Mouse (Mus musculus): ENCODE results near the gene Taar7a. TPM values are rescaled to one million over a fixed set of nuclear protein-coding genes. Genes with fewer than 3 reads are reported as not detected.
A peak's percentile ranks its signal among the peaks of the same experiment; 100 is the strongest.

Taar7a gene
- polyA plus RNA-seq, 1 experiment from 2014 or later = not detected

GRCm38 (mm10) chr10:23986419-23986818, 6.9 kb downstream of the Taar7a start:
- Histone ChIP-seq H3K27ac (ENCODE audit: low read length) (no peak overlapping the region), H3K36me3 (ENCODE audit: control insufficient read depth, insufficient read depth) (no peaks in the 10 kb centered on the region), H3K4me3 (ENCODE audit: low read length) (no peak overlapping the region), H3K9ac (ENCODE audit: low read length) (no peak overlapping the region), H3K4me1 (ENCODE audit: control insufficient read depth, insufficient read depth, low read length) (no peaks in the 10 kb centered on the region), H3K9me3 (replicated peaks; ENCODE audit: control insufficient read depth, low read length) (no peaks in the 10 kb centered on the region), H3K27me3 (ENCODE audit: control insufficient read depth, insufficient read depth, low read length) (no peaks in the 10 kb centered on the region), H3K4me2 (ENCODE audit: low read depth, low read length) (no peak overlapping the region)
- no peak for ATAC-seq (replicated peaks; ENCODE audit: extremely low read depth, insufficient read depth, low FRiP score)
- 71% methylated on average over 5 of the region's 5 CpGs for WGBS

DNA sequence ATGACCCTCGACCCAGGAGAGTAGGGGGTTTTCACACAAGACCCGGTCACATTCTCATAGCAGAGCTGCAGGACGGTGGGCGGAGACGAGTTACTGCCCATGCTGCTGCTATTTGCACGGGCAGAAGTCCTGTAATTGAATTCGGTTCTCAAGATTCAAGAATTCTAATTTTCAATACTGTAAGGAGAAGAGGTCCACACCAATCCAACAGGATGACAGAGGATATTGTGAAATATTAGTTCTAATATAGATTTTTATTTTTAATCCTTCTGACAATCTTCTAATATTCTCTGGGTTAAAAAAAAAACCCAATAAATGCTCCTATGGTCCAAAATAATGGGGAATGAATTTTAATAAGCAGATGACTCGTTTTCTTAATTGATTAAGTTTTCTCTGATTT, 7.7 kb downstream of the Taar7a start, which contains the start of gene Taar6:
TSS of gene Taar6 (minus strand) at position 101 of the 400 bp plus-strand sequence.
- H3K9ac ChIP-seq (ENCODE audit: low read length) = no peak within 1 kb of the TSS
- 71% methylated on average over 8 of the region's 8 CpGs for WGBS
- no peaks in the 10 kb centered on the region for H3K9me3 ChIP-seq (replicated peaks; ENCODE audit: control insufficient read depth, low read length)
- H3K4me3 ChIP-seq (ENCODE audit: low read length) = no peak within 1 kb of the TSS
- H3K4me1 ChIP-seq (ENCODE audit: control insufficient read depth, insufficient read depth, low read length) = no peaks in the 10 kb centered on the region
- H3K27ac ChIP-seq (ENCODE audit: low read length) = no peak within 1 kb of the TSS
- ATAC-seq (replicated peaks; ENCODE audit: extremely low read depth, insufficient read depth, low FRiP score) = no peak
- no peaks in the 10 kb centered on the region for H3K27me3 ChIP-seq (ENCODE audit: control insufficient read depth, insufficient read depth, low read length)
- H3K36me3 ChIP-seq (ENCODE audit: control insufficient read depth, insufficient read depth) = no peaks in the 10 kb centered on the region
- H3K4me2 ChIP-seq (ENCODE audit: low read depth, low read length) = no peak within 1 kb of the TSS

- Histone ChIP-seq H3K9ac (ENCODE audit: low read length) (no peak overlapping the region), H3K9me3 (replicated peaks; ENCODE audit: control insufficient read depth, low read length) (no peaks in the 10 kb centered on the region), H3K4me1 (ENCODE audit: control insufficient read depth, insufficient read depth, low read length) (no peaks in the 10 kb centered on the region), H3K4me2 (ENCODE audit: low read depth, low read length) (no peak overlapping the region), H3K4me3 (ENCODE audit: low read length) (no peak overlapping the region), H3K36me3 (ENCODE audit: control insufficient read depth, insufficient read depth) (no peaks in the 10 kb centered on the region), H3K27ac (ENCODE audit: low read length) (no peak overlapping the region), H3K27me3 (ENCODE audit: control insufficient read depth, insufficient read depth, low read length) (no peaks in the 10 kb centered on the region; the same call in 1 of the 2 replicates)
- ATAC-seq (replicated peaks; ENCODE audit: extremely low read depth, insufficient read depth, low FRiP score) = peak; percentile 58; the same call in 1 of the 2 replicates
- WGBS = 41% methylated on average over 16 of the region's 16 CpGs
These were observed 14.2 kb downstream of the Taar7a start for GRCm38 (mm10) chr10:23978901-23979705.

DNA sequence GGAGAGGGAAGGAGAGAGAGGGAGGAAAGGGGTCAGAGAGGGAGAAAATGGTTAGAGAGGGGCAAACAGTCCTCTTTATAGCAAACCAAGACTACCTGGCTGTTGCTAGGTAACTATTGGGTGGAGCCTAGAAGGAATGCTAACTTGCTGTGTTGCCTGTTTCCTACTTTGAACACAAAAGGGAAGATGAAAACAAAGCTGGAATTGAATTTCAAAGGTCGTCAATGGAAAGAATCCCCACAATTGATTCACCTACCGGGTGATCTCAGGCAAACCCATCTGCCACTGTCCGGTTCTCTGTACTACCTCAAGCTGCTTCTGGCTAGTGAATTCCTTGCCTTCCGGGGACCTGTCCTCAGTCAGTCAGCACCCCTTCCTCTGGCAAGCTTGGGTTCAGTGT, 15.3 kb downstream of the Taar7a start:
- no peaks in the 10 kb centered on the region for H3K36me3 ChIP-seq (ENCODE audit: control insufficient read depth, insufficient read depth)
- no peak for ATAC-seq (replicated peaks; ENCODE audit: extremely low read depth, insufficient read depth, low FRiP score)
- no peaks in the 10 kb centered on the region for H3K4me1 ChIP-seq (ENCODE audit: control insufficient read depth, insufficient read depth, low read length)
- no peak overlapping the region for H3K4me3 ChIP-seq (ENCODE audit: low read length)
- no peak overlapping the region for H3K9ac ChIP-seq (ENCODE audit: low read length)
- H3K4me2 ChIP-seq (ENCODE audit: low read depth, low read length) = no peak overlapping the region
- WGBS = 52% methylated on average over 4 of the region's 4 CpGs
- H3K9me3 ChIP-seq (replicated peaks; ENCODE audit: control insufficient read depth, low read length) = no peaks in the 10 kb centered on the region
- H3K27ac ChIP-seq (ENCODE audit: low read length) = no peak overlapping the region
- H3K27me3 ChIP-seq (ENCODE audit: control insufficient read depth, insufficient read depth, low read length) = no peaks in the 10 kb centered on the region; the same call in 1 of the 2 replicates

GRCm38 (mm10) chr10:23971256-23971655, 22.0 kb downstream of the Taar7a start:
- WGBS = 78% methylated on average over 5 of the region's 5 CpGs

GRCm38 (mm10) chr10:23970656-23971165, 22.6 kb downstream of the Taar7a start, which contains the start of gene Taar5:
TSS of gene Taar5 (plus strand) at chr10:23970706.
- no peaks in the 10 kb centered on the region for H3K27me3 ChIP-seq (ENCODE audit: control insufficient read depth, insufficient read depth, low read length)
- no peaks in the 10 kb centered on the region for H3K9me3 ChIP-seq (replicated peaks; ENCODE audit: control insufficient read depth, low read length)
- H3K27ac ChIP-seq (ENCODE audit: low read length) = no peak within 1 kb of the TSS
- no peak within 1 kb of the TSS for H3K4me3 ChIP-seq (ENCODE audit: low read length)
- no peak within 1 kb of the TSS for H3K9ac ChIP-seq (ENCODE audit: low read length)
- H3K36me3 ChIP-seq (ENCODE audit: control insufficient read depth, insufficient read depth) = no peaks in the 10 kb centered on the region
- H3K4me2 ChIP-seq (ENCODE audit: low read depth, low read length) = no peak within 1 kb of the TSS
- no peak for ATAC-seq (replicated peaks; ENCODE audit: extremely low read depth, insufficient read depth, low FRiP score)
- WGBS = 84% methylated on average over 11 of the region's 11 CpGs
- H3K4me1 ChIP-seq (ENCODE audit: control insufficient read depth, insufficient read depth, low read length) = no peaks in the 10 kb centered on the region

More at GRCm38 (mm10) chr10:23971256-23971655, 22.0 kb downstream of the Taar7a start:
- H3K27ac ChIP-seq (ENCODE audit: low read length) = no peak overlapping the region
- H3K36me3 ChIP-seq (ENCODE audit: control insufficient read depth, insufficient read depth) = no peaks in the 10 kb centered on the region
- H3K27me3 ChIP-seq (ENCODE audit: control insufficient read depth, insufficient read depth, low read length) = no peaks in the 10 kb centered on the region
- no peaks in the 10 kb centered on the region for H3K4me1 ChIP-seq (ENCODE audit: control insufficient read depth, insufficient read depth, low read length)
- no peak overlapping the region for H3K9ac ChIP-seq (ENCODE audit: low read length)
- no peak overlapping the region for H3K4me3 ChIP-seq (ENCODE audit: low read length)
- no peak overlapping the region for H3K4me2 ChIP-seq (ENCODE audit: low read depth, low read length)
- H3K9me3 ChIP-seq (replicated peaks; ENCODE audit: control insufficient read depth, low read length) = no peaks in the 10 kb centered on the region
- no peak for ATAC-seq (replicated peaks; ENCODE audit: extremely low read depth, insufficient read depth, low FRiP score)

DNA sequence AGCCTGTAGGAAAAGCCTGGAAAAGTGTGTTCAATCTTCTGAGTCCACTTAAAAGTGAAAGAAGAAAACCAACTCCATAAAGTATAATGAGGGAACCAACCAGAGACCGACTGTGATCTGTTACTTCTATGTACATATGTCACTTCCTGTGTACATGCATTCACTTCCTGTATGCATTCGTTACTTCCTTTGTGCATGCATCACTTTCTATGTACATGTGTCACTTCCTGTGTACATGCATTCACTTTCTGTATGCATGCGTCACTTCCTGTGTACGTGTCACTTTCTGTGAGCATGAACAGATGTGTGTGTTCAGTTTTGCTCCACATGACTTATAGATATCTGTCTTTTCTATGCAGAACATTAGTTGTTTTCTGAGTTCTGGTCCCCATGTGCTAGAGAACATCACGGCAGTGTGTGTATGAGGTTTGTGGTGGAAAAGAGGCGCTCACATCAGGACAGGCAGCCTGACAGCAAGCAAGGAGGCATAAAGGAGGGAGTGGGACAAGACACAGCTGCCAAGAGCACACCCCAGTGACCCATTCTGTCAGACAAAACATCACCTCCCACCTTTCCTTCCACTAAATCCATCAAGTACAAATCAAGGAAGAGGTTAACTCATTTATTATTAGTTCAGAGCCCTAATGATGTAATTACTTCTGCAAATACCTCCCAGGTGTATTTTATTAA, 28.2 kb downstream of the Taar7a start:
- no peak for ATAC-seq (replicated peaks; ENCODE audit: extremely low read depth, insufficient read depth, low FRiP score)
- no peak overlapping the region for H3K4me2 ChIP-seq (ENCODE audit: low read depth, low read length)
- H3K36me3 ChIP-seq (ENCODE audit: control insufficient read depth, insufficient read depth) = no peaks in the 10 kb centered on the region
- no peaks in the 10 kb centered on the region for H3K9me3 ChIP-seq (replicated peaks; ENCODE audit: control insufficient read depth, low read length)
- no peak overlapping the region for H3K4me3 ChIP-seq (ENCODE audit: low read length)
- whole genome bisulfite sequencing = 82% methylated on average over 6 of the region's 6 CpGs
- no peak overlapping the region for H3K9ac ChIP-seq (ENCODE audit: low read length)
- H3K27me3 ChIP-seq (ENCODE audit: control insufficient read depth, insufficient read depth, low read length) = no peaks in the 10 kb centered on the region
- no peaks in the 10 kb centered on the region for H3K4me1 ChIP-seq (ENCODE audit: control insufficient read depth, insufficient read depth, low read length)
- H3K27ac ChIP-seq (ENCODE audit: low read length) = no peak overlapping the region

DNA sequence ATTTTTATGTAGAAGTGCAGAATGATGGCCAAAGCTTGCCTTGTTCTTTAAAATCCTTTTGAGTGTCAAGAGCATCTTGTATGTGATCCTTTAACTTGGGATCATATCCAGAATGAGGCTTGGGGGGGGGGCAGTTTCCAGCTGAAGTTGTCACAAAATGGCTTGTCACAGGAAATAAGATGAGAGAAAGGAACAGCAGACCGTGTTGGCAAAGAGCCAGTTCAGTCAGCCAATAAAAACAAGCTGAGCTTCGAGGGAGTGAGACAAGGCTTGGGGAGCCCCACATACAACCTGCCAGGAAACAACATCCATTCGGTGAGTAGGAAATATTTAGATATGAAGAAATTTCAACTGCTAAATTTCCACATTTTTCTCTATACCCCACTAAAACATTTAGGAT, 29.8 kb downstream of the Taar7a start:
- Histone ChIP-seq H3K36me3 (ENCODE audit: control insufficient read depth, insufficient read depth) (no peaks in the 10 kb centered on the region), H3K4me1 (ENCODE audit: control insufficient read depth, insufficient read depth, low read length) (no peaks in the 10 kb centered on the region), H3K4me3 (ENCODE audit: low read length) (no peak overlapping the region), H3K27ac (ENCODE audit: low read length) (0 out of 2 replicates have a peak overlapping the region, but pooled peaks have one; percentile 18), H3K4me2 (ENCODE audit: low read depth, low read length) (no peak overlapping the region), H3K9me3 (replicated peaks; ENCODE audit: control insufficient read depth, low read length) (no peaks in the 10 kb centered on the region), H3K27me3 (ENCODE audit: control insufficient read depth, insufficient read depth, low read length) (no peaks in the 10 kb centered on the region), H3K9ac (ENCODE audit: low read length) (no peak overlapping the region)
- 25% methylated on average over 3 of the region's 3 CpGs for WGBS
- no peak; the same call in 1 of the 2 replicates for ATAC-seq (replicated peaks; ENCODE audit: extremely low read depth, insufficient read depth, low FRiP score)

GRCm38 (mm10) chr10:23960444-23960915, 32.8 kb downstream of the Taar7a start, which contains the start of gene Taar4:
TSS of gene Taar4 (plus strand) at chr10:23960494.
- no peak within 1 kb of the TSS for H3K9ac ChIP-seq (ENCODE audit: low read length)
- no peak for ATAC-seq (replicated peaks; ENCODE audit: extremely low read depth, insufficient read depth, low FRiP score)
- no peaks in the 10 kb centered on the region for H3K9me3 ChIP-seq (replicated peaks; ENCODE audit: control insufficient read depth, low read length)
- no peaks in the 10 kb centered on the region for H3K27me3 ChIP-seq (ENCODE audit: control insufficient read depth, insufficient read depth, low read length)
- H3K4me3 ChIP-seq (ENCODE audit: low read length) = no peak within 1 kb of the TSS
- WGBS = 91% methylated on average over 13 of the region's 13 CpGs
- no peak within 1 kb of the TSS for H3K27ac ChIP-seq (ENCODE audit: low read length)
- no peaks in the 10 kb centered on the region for H3K4me1 ChIP-seq (ENCODE audit: control insufficient read depth, insufficient read depth, low read length)
- no peak within 1 kb of the TSS for H3K4me2 ChIP-seq (ENCODE audit: low read depth, low read length)
- no peaks in the 10 kb centered on the region for H3K36me3 ChIP-seq (ENCODE audit: control insufficient read depth, insufficient read depth)
